Mouse (Mus musculus): ENCODE measurements around the gene Dis3l2.

Dis3l2 gene

DNA sequence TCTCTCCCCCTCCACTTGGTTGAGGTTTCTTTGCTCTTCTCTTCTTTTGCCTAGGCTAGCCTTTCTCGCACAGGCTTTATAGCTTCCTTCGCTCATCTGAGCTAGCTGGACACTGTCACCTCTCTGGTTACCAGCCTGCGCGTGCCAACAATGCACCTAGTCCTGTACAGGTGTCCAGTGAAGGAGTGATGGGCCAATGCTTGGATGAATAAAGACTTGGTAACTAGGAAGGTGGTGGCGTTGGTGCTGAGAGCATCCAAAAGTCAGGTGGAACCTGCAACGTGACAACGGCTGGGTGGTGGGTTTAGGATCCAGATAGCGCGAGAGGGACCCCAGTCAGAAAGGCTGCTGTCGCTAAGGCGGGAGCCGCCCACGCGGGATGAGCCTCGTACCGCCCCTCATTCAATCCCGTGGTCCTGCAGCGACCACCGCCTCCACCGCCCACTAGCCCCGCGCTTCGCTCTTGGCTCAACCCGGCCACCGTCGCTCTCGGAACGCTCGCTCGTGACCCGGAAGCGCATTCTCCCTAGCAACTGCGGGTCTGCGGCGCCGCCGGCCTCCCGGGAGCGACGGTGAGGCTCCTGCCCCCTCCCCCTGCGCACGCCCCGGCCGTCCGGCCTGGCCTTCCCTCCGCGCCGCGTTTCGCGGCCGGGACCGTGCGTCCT is at the start of gene Dis3l2:
Dis3l2 (plus strand) TSS at position 509 of the 665 bp plus-strand sequence.
- peak; percentile 88 for DNase-seq (ENCODE audit: extremely low spot score)

DNA sequence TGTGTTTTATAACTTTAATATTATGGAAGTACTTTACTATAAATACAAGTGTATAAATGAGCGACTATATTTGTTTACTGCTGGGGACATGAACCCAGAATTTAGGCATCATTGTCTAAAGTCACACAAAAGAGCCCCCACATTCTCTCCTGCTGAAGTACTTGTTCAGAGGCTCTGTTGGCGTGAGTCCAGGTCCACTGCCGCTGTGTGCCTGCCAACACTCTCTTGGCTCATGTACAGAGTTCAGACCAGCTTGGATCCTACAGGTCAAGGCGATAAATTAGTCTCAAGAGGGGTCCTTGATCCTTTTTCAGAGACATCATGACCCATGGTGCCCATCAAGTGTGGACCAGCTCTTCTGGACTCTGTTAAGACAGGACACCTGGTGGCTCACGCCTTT is 46.5 kb upstream of the Dis3l2 start:
- DNase-seq (ENCODE audit: extremely low spot score): no peak

DNA sequence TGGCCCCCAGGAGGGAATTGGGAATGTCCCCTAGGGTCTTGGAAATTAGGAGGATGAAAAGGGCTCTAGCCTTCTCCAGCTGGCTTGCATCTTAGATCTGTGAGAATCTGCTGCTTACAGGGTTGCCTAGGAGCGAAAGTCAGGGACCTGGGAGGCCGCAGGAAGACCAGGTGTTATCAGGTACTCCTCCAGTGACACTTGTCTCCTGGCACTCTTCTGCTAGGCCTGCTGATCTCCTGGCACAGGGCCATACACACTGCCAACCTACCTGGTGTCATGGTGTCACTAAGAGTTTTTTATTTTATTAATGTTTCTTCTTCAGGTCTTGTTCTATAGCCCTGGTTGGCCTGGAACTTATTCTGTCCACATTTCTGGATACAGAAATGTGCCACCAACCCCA is 38.5 kb upstream of the Dis3l2 start:
- no peak for DNase-seq (ENCODE audit: extremely low spot score)

GRCm38 (mm10) chr1:86669552-86670273 is 33.9 kb upstream of the Dis3l2 start:
- peak; percentile 72 for DNase-seq (ENCODE audit: extremely low spot score)

DNA sequence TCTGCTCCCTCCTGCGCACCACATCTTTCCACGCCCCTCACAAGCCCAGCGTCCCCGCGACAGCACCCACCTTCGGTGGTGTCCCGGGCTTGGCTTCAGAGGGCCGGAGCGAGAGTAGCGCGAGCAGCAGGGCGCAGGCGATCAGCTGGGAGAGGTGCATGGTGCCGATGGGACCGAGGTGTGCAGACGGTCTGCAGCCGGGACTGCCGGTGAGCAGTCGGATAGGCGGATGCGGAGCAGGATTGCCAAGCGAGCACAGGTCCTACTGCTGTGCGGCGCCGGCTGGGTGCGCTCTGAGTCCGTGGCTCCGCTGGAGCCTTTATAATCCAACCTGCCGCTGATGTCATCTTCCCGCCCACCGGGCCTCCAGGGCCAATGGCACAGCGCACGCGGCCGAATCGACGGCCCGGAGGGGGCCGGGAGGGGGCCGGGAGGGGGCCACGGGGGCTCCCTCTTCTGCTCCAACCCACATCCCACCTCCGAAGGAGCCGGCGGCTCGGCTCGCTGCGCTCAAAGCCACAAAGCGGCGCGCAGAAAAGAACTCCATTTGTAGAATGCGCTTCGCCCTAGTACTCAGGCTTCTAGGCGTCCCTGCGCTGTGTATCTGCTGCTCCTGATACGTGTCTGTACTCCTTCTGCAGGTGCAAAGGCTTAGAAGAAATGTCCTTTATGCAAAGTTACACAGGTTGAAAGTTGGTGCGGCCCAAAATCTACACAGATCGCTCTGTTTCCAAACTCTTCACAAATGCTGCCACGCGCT is 33.1 kb upstream of the Dis3l2 start, which contains the start of gene Nppc:
Nppc (minus strand) TSS at position 293 of the 760 bp plus-strand sequence.
- DNase-seq (ENCODE audit: extremely low spot score): peak; percentile 76

GRCm38 (mm10) chr1:86674385-86674784 is 29.2 kb upstream of the Dis3l2 start:
- no peak for DNase-seq (ENCODE audit: extremely low spot score)

DNA sequence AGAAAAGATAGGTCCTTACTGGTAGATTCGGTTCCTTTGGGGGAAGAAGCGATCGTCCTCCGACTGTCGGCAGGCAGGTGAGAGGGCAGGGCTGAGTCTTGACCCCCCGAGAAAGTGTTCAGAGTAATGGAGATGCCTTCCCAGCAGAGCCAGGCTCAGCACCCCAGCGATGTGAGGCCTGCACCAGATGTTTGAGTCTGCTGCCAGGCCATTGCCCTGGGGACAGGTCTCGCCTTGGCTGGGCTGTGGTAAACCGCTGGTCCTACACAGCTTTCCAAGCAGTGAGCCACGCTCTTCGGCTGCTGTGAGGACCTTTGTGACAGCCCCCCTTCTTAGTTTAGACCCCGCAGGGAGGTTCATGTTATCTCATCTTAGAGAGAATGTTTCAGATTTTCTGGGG is 28.5 kb upstream of the Dis3l2 start:
- DNase-seq (ENCODE audit: extremely low spot score): no peak

- DNase-seq (ENCODE audit: extremely low spot score): no peak
Observed at GRCm38 (mm10) chr1:86677624-86678023, 26.0 kb upstream of the Dis3l2 start.

DNA sequence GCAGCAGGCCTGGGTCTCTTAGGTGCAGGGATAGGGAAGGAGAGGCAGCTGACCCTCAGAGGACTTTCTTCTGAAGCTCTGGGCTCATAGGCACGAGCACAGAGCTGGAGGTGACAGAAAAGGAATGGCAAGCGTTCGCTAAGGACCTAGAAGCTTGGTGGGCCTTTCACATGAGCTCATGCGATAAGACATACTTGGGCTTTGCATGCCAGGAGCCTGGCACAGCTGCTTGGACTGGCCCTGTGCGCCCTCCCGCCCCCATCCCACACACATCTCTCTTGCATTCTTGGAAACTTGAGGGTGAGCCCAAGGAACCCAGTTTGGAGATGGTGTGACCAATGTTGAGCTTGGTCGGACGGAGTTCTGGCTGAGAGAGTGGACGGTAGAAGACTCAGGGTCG is 24.9 kb upstream of the Dis3l2 start:
- DNase-seq (ENCODE audit: extremely low spot score): no peak

DNA sequence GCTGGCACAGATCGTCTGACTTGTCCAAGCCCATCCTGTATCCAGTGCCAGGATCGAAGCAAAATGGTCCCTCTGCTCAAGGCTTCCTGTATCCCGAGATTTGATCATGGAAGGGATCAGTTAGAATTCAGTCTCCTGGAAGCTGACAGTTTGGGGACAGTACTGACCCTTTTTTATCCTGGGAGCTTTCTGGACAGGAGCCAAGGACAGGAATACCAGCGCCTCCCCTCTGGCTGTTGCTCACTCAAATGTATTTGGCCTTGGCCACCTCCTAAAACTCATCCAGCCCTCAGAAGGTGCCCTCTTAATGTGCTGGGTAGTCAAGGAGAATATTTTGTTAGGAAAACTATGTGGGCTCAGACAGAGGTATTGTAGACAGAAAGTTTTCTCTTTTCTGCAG is 16.4 kb upstream of the Dis3l2 start:
- DNase-seq (ENCODE audit: extremely low spot score): no peak

- no peak for DNase-seq (ENCODE audit: extremely low spot score)
Observed at GRCm38 (mm10) chr1:86691027-86691426, 12.6 kb upstream of the Dis3l2 start.

- DNase-seq (ENCODE audit: extremely low spot score): no peak
Observed at GRCm38 (mm10) chr1:86696948-86697347, 6.7 kb upstream of the Dis3l2 start.

DNA sequence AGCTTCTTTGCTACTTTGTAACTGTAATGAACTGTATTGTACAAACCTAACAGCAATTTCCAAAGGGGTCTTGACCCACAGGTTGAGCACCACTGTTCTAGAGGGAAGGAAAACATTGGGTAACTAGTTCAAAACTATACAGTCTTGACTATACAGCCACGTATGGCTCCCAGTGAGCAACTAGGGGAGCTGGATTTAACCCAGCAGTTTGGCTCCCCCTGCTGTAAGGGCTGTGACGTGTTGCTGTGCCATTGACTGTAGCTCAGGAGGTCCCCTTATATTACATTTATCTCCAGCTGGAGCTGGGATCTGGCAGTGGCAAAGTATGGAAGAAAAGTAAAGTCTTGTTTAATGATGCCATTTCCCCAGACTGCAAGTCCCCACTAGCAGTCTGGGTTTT is 4.9 kb upstream of the Dis3l2 start:
- DNase-seq (ENCODE audit: extremely low spot score): no peak

- no peak for DNase-seq (ENCODE audit: extremely low spot score)
Observed at GRCm38 (mm10) chr1:86699346-86700136, 4.1 kb upstream of the Dis3l2 start.

- no peak for DNase-seq (ENCODE audit: extremely low spot score)
Observed at GRCm38 (mm10) chr1:86700367-86700766, 3.2 kb upstream of the Dis3l2 start.

GRCm38 (mm10) chr1:86703965-86704326 is 338 bp downstream of the Dis3l2 start:
- DNase-seq (ENCODE audit: extremely low spot score): no peak

- DNase-seq (ENCODE audit: extremely low spot score): no peak
Observed at GRCm38 (mm10) chr1:86705461-86705860, 1.9 kb downstream of the Dis3l2 start.

DNA sequence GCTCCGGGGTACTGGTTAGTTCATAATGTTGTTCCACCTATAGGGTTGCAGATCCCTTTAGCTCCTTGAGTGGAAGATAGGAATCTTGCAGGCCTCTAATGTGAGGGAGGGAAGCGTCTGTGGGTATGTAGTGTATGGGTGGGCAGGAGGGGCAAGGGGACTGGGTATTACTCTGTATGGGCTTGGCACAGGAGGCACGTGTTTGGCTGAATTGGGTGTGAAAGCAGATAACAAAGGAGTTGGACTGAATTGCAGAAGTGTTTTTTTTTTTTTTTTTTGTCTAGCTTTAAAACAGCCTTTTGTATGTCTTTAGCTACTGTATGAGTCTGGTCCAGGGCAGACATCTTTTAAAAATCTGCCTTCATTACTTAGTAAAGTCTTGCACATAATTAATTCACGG is 5.9 kb downstream of the Dis3l2 start:
- no peak for DNase-seq (ENCODE audit: extremely low spot score)

DNA sequence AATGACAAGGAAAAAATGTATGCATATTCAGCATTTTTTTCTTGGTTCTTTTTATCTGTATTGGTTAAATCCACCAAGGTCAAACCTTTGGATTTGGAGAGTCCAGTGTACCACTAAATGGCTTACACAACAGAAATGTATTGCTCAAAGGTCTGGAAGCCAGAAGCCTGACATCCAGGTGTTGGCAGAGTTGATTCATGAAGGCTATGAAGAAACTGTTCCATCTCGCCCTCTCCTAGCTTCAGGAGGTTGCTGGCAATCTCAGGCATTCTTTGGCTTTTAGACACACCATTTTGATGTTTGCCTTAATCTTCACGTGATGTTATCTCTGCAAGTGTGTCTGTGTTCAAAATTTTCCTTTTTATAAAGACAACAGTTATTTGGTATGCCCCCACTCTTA is 8.4 kb downstream of the Dis3l2 start:
- no peak for DNase-seq (ENCODE audit: extremely low spot score)

- DNase-seq (ENCODE audit: extremely low spot score): no peak
Observed at GRCm38 (mm10) chr1:86713054-86713453, 9.4 kb downstream of the Dis3l2 start.

DNA sequence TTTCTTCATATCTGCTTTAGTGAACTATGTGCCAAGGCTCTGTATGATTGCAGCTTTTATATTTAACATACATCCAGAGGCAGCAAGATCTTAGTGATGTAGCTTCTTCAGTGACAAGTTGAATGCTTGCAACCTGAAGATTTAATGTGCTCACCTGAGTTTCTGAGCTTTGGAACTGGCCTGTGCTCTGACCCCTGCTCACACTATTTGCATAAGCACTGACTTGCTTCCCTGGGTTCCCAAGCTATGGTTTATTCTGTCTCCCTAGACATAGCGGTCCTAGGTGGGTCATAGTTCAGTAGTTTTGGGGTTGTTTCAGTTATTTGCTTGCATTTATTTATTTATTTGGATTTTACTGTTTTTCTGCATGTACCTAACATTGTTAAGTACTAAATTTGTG is 14.6 kb downstream of the Dis3l2 start:
- DNase-seq (ENCODE audit: extremely low spot score): no peak

DNA sequence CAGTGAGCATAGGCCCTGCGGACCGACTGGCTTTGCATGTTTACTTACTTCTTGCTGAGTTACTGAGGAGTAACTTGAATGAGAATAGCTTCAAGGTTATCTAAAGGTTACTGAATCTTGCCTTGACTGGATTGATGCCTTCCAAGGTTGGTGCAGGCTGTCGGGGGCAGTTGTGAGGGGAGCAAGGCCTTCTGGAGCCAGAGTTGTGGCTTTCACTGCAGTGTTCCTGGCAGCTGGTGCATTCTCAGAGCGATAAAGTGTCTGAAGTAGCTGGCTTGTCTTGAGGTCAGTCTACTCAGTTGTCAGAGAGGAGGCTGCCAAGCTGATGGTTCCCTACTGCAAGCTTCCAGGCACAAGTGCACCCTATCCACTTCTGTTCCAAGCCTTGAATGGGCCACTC is 15.8 kb downstream of the Dis3l2 start:
- no peak for DNase-seq (ENCODE audit: extremely low spot score)
